Mouse (Mus musculus): ENCODE measurements around the gene Thy1.

DNA sequence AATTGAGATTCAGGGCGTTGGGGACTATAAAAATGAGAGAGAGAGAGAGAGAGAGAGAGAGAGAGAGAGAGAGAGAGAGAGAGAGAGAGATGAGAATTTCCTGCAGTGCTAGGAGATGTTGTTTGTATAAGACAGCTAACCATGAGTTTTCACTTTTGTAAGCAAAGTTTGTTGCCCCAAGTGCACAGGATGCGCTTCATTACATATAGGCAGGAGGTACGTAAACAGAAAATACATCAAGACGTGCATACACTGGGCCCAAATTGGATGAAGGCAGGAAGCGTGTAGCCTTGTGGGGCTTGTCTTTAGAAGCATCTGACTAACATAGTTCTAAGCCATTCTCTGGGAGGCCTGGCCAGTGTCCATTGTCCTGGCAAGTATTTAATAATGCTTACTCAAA, 25.3 kb upstream of the Thy1 start:
- no peak for TF ChIP-seq CTCF (IDR thresholded peaks at IDR 0.05)
- no peak for TF ChIP-seq EP300 (IDR thresholded peaks at IDR 0.05; ENCODE audit: insufficient read depth, low read depth, low read length)
